Mouse (Mus musculus): ENCODE measurements around the gene Serpina3n. TPM values are rescaled to one million over a fixed set of nuclear protein-coding genes. Genes with fewer than 3 reads are reported as not detected.
A peak's percentile ranks its signal among the peaks of the same experiment; 100 is the strongest.
"Not testable (repeated sequence)": the region's sequence is repeated elsewhere in the genome, so short reads cannot be mapped to it uniquely, and the experiment has no call there.

Serpina3n gene
- 0.94 and 0.99 TPM in 2 replicates for polyA plus RNA-seq (2011; ENCODE audit: insufficient read depth, insufficient read length, low read depth, missing spikeins)

DNA sequence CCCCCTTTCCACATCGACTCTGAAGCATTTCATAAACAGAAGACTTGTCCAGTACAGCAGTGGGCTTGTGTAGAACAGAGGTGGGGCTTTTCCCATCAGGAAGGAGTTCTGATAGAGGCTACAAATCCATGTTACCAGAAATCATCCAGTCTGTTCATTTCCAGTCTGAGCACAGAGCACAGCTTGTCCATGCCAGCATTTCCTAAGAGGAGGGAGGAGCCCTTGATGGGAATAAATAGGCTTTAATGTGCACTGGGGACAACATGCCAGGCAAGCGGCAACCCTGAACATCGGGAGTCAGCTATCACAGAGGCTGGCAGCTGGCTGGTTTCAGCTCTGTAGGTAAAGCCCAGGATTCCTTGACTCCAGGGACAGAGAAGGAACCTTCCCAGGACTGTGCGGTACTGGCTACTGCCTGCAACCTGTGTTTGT, at the start of gene Serpina3n:
Gene Serpina3n, plus strand, starts transcription at position 276 of the 432 bp plus-strand sequence.
- Histone ChIP-seq H3K27ac (ENCODE audit: insufficient read depth, low read length) (no peak within 1 kb of the TSS), H3K9ac (ENCODE audit: low read depth, poor library complexity, severe bottlenecking) (no peak within 1 kb of the TSS), H3K27me3 (ENCODE audit: control insufficient read depth, insufficient read depth, low read length, poor library complexity, severe bottlenecking) (no peaks in the 10 kb centered on the region), H3K9me3 (replicated peaks; ENCODE audit: control insufficient read depth, insufficient read depth, low read length, poor library complexity, severe bottlenecking) (no peaks in the 10 kb centered on the region), H3K4me3 (ENCODE audit: low read depth, low read length) (no peak within 1 kb of the TSS), H3K36me3 (ENCODE audit: control insufficient read depth, insufficient read depth, low read length, poor library complexity, severe bottlenecking) (no peaks in the 10 kb centered on the region), H3K4me1 (ENCODE audit: control insufficient read depth, insufficient read depth, low read length) (no peaks in the 10 kb centered on the region)
- TF ChIP-seq EP300 (IDR thresholded peaks at IDR 0.05; ENCODE audit: insufficient read depth, low read depth, low read length) (no peak), CTCF (IDR thresholded peaks at IDR 0.05; ENCODE audit: low read depth, low read length) (no peak), POLR2A (IDR thresholded peaks at IDR 0.05; ENCODE audit: insufficient read depth, low read length) (no peak)

DNA sequence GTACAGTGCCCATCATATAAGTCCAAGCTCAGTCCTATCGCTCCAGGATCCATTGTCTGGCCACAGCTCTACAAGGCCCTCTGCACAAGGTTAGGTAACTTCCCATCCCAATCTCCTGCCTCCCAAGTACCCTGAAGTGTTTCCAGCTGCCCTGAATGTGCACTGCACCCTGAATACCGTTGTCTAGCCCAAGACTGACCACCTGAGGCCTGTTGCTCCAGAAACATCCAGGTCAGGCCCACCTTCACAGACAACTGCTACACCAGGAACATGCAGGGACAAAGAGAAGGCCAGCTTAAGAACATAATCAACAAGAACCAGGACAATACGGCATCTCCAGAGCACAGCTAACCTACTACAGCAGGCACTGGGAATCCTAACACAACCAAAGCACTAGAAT, 36.5 kb upstream of the Serpina3n start:
- H3K27ac ChIP-seq (ENCODE audit: insufficient read depth, low read length) = no peak overlapping the region
- H3K4me1 ChIP-seq (ENCODE audit: control insufficient read depth, insufficient read depth, low read length) = no peaks in the 10 kb centered on the region
- no peaks in the 10 kb centered on the region for H3K36me3 ChIP-seq (ENCODE audit: control insufficient read depth, insufficient read depth, low read length, poor library complexity, severe bottlenecking)
- H3K4me3 ChIP-seq (ENCODE audit: low read depth, low read length) = no peak overlapping the region
- H3K9ac ChIP-seq (ENCODE audit: low read depth, poor library complexity, severe bottlenecking) = no peak overlapping the region
- H3K27me3 ChIP-seq (ENCODE audit: control insufficient read depth, insufficient read depth, low read length, poor library complexity, severe bottlenecking) = no peaks in the 10 kb centered on the region
- TF ChIP-seq EP300 (IDR thresholded peaks at IDR 0.05; ENCODE audit: insufficient read depth, low read depth, low read length) (no peak), POLR2A (IDR thresholded peaks at IDR 0.05; ENCODE audit: insufficient read depth, low read length) (no peak), CTCF (IDR thresholded peaks at IDR 0.05; ENCODE audit: low read depth, low read length) (no peak)
- H3K9me3 ChIP-seq (replicated peaks; ENCODE audit: control insufficient read depth, insufficient read depth, low read length, poor library complexity, severe bottlenecking) = no peaks in the 10 kb centered on the region

DNA sequence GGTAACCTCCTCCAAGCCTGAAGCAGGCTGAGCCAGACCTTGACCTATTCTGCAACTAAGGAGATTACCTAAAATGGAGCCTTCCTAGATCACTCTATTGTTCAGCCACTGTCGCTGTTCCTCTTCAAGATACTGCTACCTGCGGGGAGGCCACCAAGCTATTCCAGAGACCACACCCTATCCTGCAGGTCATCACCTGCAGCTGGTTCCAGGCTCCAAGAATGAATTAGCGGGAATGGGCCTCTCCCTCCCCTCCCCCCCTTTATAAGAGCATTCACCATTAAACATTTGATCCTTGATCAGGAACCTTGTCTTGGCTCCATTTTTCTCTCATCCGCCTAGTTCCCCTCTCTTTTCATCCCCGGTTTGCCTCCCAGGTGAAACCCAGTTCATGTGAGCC, 29.4 kb upstream of the Serpina3n start:
- peak; percentile 97 for TF ChIP-seq EP300 (IDR thresholded peaks at IDR 0.05; ENCODE audit: insufficient read depth, low read depth, low read length)
- not testable (repeated sequence) for H3K36me3 ChIP-seq (ENCODE audit: control insufficient read depth, insufficient read depth, low read length, poor library complexity, severe bottlenecking); H3K4me1 ChIP-seq (ENCODE audit: control insufficient read depth, insufficient read depth, low read length); H3K27me3 ChIP-seq (ENCODE audit: control insufficient read depth, insufficient read depth, low read length, poor library complexity, severe bottlenecking); H3K9me3 ChIP-seq (replicated peaks; ENCODE audit: control insufficient read depth, insufficient read depth, low read length, poor library complexity, severe bottlenecking)
- H3K27ac ChIP-seq (ENCODE audit: insufficient read depth, low read length) = peak overlapping the region; percentile 100
- peak overlapping the region; percentile 96 for H3K9ac ChIP-seq (ENCODE audit: low read depth, poor library complexity, severe bottlenecking)
- peak overlapping the region; percentile 81 for H3K4me3 ChIP-seq (ENCODE audit: low read depth, low read length)

DNA sequence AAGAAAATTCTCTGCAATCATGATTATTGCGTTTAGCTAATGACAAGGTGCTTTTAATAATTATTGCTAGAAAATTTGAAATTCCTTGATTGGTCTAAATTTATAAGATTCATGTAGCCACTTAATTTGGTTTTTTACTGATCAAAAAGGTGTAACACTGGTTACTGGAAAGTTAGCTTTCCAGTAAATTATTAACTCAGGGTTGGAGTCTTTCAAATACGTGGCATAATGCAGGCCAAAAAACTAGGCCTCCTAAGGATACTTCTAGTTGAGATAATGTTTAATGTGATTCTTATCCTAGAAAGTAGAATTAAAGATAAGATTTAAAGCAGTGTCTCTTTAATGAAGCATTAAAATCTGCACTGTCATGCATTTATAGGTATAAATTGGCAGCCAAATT, 28.2 kb upstream of the Serpina3n start:
- H3K4me1 ChIP-seq (ENCODE audit: control insufficient read depth, insufficient read depth, low read length); H3K36me3 ChIP-seq (ENCODE audit: control insufficient read depth, insufficient read depth, low read length, poor library complexity, severe bottlenecking); H3K27me3 ChIP-seq (ENCODE audit: control insufficient read depth, insufficient read depth, low read length, poor library complexity, severe bottlenecking); H3K4me3 ChIP-seq (ENCODE audit: low read depth, low read length): not testable (repeated sequence)
- H3K27ac ChIP-seq (ENCODE audit: insufficient read depth, low read length) = peak overlapping the region; percentile 100
- H3K9ac ChIP-seq (ENCODE audit: low read depth, poor library complexity, severe bottlenecking) = peak overlapping the region; percentile 96
- peaks cover 17% of the 10 kb centered on the region for H3K9me3 ChIP-seq (replicated peaks; ENCODE audit: control insufficient read depth, insufficient read depth, low read length, poor library complexity, severe bottlenecking)

DNA sequence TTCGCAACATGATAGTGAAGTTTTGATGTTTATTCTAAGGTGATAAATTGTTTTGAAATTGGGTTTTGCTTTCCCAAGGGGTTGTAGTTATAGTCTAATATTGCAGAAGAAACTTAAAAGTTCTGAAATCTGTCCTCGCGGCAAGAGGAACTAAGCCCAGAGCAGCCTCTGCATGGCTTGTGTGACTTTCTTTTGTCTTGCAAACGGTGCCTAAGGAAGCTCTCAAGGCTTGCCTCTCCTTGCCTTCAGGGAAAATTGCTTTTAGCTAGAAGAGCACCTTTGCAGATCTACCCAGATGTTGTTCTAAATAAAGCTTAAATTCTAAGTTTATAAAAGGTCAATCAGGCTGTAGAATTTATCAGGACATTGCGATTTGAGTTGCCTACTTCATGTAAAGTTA, 27.7 kb upstream of the Serpina3n start:
- H3K27ac ChIP-seq (ENCODE audit: insufficient read depth, low read length); H3K9ac ChIP-seq (ENCODE audit: low read depth, poor library complexity, severe bottlenecking); H3K27me3 ChIP-seq (ENCODE audit: control insufficient read depth, insufficient read depth, low read length, poor library complexity, severe bottlenecking); H3K4me3 ChIP-seq (ENCODE audit: low read depth, low read length); H3K4me1 ChIP-seq (ENCODE audit: control insufficient read depth, insufficient read depth, low read length); H3K36me3 ChIP-seq (ENCODE audit: control insufficient read depth, insufficient read depth, low read length, poor library complexity, severe bottlenecking): not testable (repeated sequence)
- TF ChIP-seq EP300 (IDR thresholded peaks at IDR 0.05; ENCODE audit: insufficient read depth, low read depth, low read length) = peak; percentile 88
- H3K9me3 ChIP-seq (replicated peaks; ENCODE audit: control insufficient read depth, insufficient read depth, low read length, poor library complexity, severe bottlenecking) = peaks cover 17% of the 10 kb centered on the region

DNA sequence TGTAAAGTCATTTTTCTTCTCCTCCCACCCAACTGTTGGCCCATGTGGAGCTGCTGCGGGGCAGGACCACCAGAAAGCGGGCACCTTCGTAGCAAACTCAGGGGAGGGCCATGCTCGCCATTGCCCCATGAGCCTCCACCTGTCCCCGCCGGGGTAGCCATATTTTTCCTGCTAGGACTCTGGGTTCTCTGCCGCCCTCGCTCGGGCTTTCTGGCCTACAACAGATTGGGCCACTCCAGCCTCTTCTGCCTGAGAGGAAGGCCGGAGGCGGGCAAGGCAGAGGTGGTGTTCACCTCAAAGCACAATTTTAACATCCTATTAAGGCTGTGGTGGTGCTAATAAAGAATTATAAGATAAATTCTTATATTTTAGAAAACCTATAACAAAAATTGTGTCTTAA, 26.7 kb upstream of the Serpina3n start:
- Histone ChIP-seq H3K9ac (ENCODE audit: low read depth, poor library complexity, severe bottlenecking) (peak overlapping the region; percentile 94), H3K27ac (ENCODE audit: insufficient read depth, low read length) (peak overlapping the region; percentile 81), H3K9me3 (replicated peaks; ENCODE audit: control insufficient read depth, insufficient read depth, low read length, poor library complexity, severe bottlenecking) (peaks cover 20% of the 10 kb centered on the region), H3K27me3 (ENCODE audit: control insufficient read depth, insufficient read depth, low read length, poor library complexity, severe bottlenecking) (no peaks in the 10 kb centered on the region), H3K4me3 (ENCODE audit: low read depth, low read length) (peak overlapping the region; percentile 67), H3K4me1 (ENCODE audit: control insufficient read depth, insufficient read depth, low read length) (no peaks in the 10 kb centered on the region), H3K36me3 (ENCODE audit: control insufficient read depth, insufficient read depth, low read length, poor library complexity, severe bottlenecking) (peaks cover 9% of the 10 kb centered on the region)
- TF ChIP-seq CTCF (IDR thresholded peaks at IDR 0.05; ENCODE audit: low read depth, low read length) (no peak), EP300 (IDR thresholded peaks at IDR 0.05; ENCODE audit: insufficient read depth, low read depth, low read length) (0 out of 2 replicates have a peak, but pooled peaks have one; percentile 17)

Measured in ES-Bruce4 (cell line).